ENCODE assay signal across 7 mouse cellular contexts in the genomic region with DNA sequence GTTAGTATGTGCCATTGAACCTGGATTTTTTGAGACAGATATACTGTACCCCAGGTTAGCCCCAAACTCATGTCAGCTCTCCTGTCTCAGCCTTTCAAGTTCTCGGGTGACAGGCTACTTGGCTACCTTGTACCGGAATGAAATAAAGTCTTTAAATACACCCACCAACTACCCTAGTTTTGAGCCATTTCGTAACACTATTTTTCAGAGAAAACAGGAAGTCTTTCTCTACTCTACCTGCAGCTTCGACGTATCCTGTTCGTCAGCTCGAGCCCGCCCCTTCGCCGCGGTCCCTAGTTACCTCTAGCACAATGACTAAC. TPM values are rescaled to one million over a fixed set of nuclear protein-coding genes. Genes with fewer than 3 reads are reported as not detected.
DNase-seq lines count a peak whose midpoint lies in the region; ATAC-seq and TF ChIP-seq lines count a peak whose summit lies in the region.

No protein-coding gene starts in this region.

- peak overlapping the region; percentile 71 for H3K27ac ChIP-seq in lung, embryonic 14.5 days (ENCODE audit: low read depth)
- peak overlapping the region; percentile 96 for H3K27ac ChIP-seq in embryonic facial prominence, embryonic 15.5 days (replicated peaks)
- H3K27ac ChIP-seq in limb, embryonic 11.5 days (replicated peaks; ENCODE audit: low read depth, low read length) = peak overlapping the region; percentile 18; the same call in 1 of the 2 replicates
- H3K27ac ChIP-seq in olfactory bulb, adult 2 months (ENCODE audit: insufficient read depth, low read depth, low read length) = peak overlapping the region; percentile 73

- no peak for TF ChIP-seq CTCF in lung, embryonic 14.5 days (IDR thresholded peaks at IDR 0.05; ENCODE audit: low read depth)
- TF ChIP-seq CTCF in olfactory bulb, adult 2 months (IDR thresholded peaks at IDR 0.05; ENCODE audit: insufficient read depth, low read depth, low read length) = no peak

- peaks cover 36% of the 10 kb centered on the region for H3K36me3 ChIP-seq in lung, embryonic 14.5 days (ENCODE audit: insufficient read depth)
- H3K36me3 ChIP-seq in embryonic facial prominence, embryonic 15.5 days = peaks cover 28% of the 10 kb centered on the region
- peaks cover 13% of the 10 kb centered on the region for H3K36me3 ChIP-seq in limb, embryonic 11.5 days (ENCODE audit: control insufficient read depth, insufficient read depth, low read length)

- H3K27me3 ChIP-seq in lung, embryonic 14.5 days (ENCODE audit: insufficient read depth, low read length) = no peaks in the 10 kb centered on the region
- H3K27me3 ChIP-seq in embryonic facial prominence, embryonic 15.5 days = no peaks in the 10 kb centered on the region
- no peaks in the 10 kb centered on the region for H3K27me3 ChIP-seq in limb, embryonic 11.5 days (ENCODE audit: control insufficient read depth, insufficient read depth, low read length)

- no peaks in the 10 kb centered on the region for H3K9me3 ChIP-seq in lung, embryonic 14.5 days (ENCODE audit: low read depth, low read length)
- no peaks in the 10 kb centered on the region for H3K9me3 ChIP-seq in embryonic facial prominence, embryonic 15.5 days (replicated peaks)
- no peaks in the 10 kb centered on the region for H3K9me3 ChIP-seq in limb, embryonic 11.5 days (ENCODE audit: control insufficient read depth, low read length)

- TF ChIP-seq POLR2A in olfactory bulb, adult 2 months (IDR thresholded peaks at IDR 0.05; ENCODE audit: insufficient read depth, low read depth, low read length) = peak; percentile 35; the same call in 1 of the 2 replicates

- H3K9ac ChIP-seq in lung, embryonic 14.5 days = peak overlapping the region; percentile 49
- peak overlapping the region; percentile 22; the same call in 1 of the 2 replicates for H3K9ac ChIP-seq in embryonic facial prominence, embryonic 15.5 days
- H3K9ac ChIP-seq in limb, embryonic 11.5 days (ENCODE audit: low read length) = peak overlapping the region; percentile 38; the same call in 1 of the 2 replicates

- DNase-seq in lung, embryonic 14.5 days = no peak
- DNase-seq in lung, postnatal 14 days = no peak
- no peak for DNase-seq in limb, embryonic 11.5 days (ENCODE audit: low spot score)
- no peak for DNase-seq in right cerebral cortex, adult 2 months (ENCODE audit: low spot score in 2 of 2)
- no peak for DNase-seq in cerebellum, adult 18-20 months

- peak overlapping the region; percentile 99 for H3K4me3 ChIP-seq in lung, embryonic 14.5 days (ENCODE audit: low read depth, low read length)
- peak overlapping the region; percentile 85 for H3K4me3 ChIP-seq in embryonic facial prominence, embryonic 15.5 days (replicated peaks)
- peak overlapping the region; percentile 96 for H3K4me3 ChIP-seq in limb, embryonic 11.5 days (ENCODE audit: low read depth, low read length)
- peak overlapping the region; percentile 47 for H3K4me3 ChIP-seq in olfactory bulb, adult 2 months (ENCODE audit: insufficient read depth, low read depth, low read length)

- H3K4me2 ChIP-seq in lung, embryonic 14.5 days = peak overlapping the region; percentile 78
- peak overlapping the region; percentile 56 for H3K4me2 ChIP-seq in embryonic facial prominence, embryonic 15.5 days (replicated peaks)
- H3K4me2 ChIP-seq in limb, embryonic 11.5 days (ENCODE audit: low read depth, severe bottlenecking) = peak overlapping the region; percentile 68

- ATAC-seq in lung, embryonic 14.5 days (ENCODE audit: insufficient read depth) = no peak
- ATAC-seq in embryonic facial prominence, embryonic 15.5 days (ENCODE audit: insufficient number of reproducible peaks, low FRiP score, low TSS enrichment, low read depth) = no peak
- ATAC-seq in limb, embryonic 11.5 days (ENCODE audit: insufficient number of reproducible peaks, low FRiP score, low TSS enrichment, low read depth) = no peak

- WGBS in lung, embryonic 14.5 days = under 1% methylated on average over 11 of the region's 11 CpGs
- under 1% methylated on average over 11 of the region's 11 CpGs for WGBS in embryonic facial prominence, embryonic 15.5 days
- 3% methylated on average over 11 of the region's 11 CpGs for WGBS in limb, embryonic 11.5 days
- WGBS in olfactory bulb, adult 2 months = 0% methylated on average over 11 of the region's 11 CpGs

- H3K4me1 ChIP-seq in lung, embryonic 14.5 days (ENCODE audit: insufficient read depth) = peaks cover 8% of the 10 kb centered on the region; the same call in 1 of the 2 replicates
- H3K4me1 ChIP-seq in embryonic facial prominence, embryonic 15.5 days = peaks cover 28% of the 10 kb centered on the region
- peaks cover 6% of the 10 kb centered on the region; the same call in 1 of the 2 replicates for H3K4me1 ChIP-seq in limb, embryonic 11.5 days (ENCODE audit: control insufficient read depth, insufficient read depth, low read length)
- no peaks in the 10 kb centered on the region for H3K4me1 ChIP-seq in olfactory bulb, adult 2 months (ENCODE audit: control insufficient read depth, insufficient read depth, low read length)

RNA-seq across cellular contexts. Expression of gene Sf1, which starts 0.4 kb away (rescaled TPM):
- 177 and 200 TPM in 2 replicates for polyA plus RNA-seq in lung, embryonic 14.5 days (2014; fragmentation: Nextera tagmentation; extraction: Ambion mirVana)
- polyA plus RNA-seq in embryonic facial prominence, embryonic 15.5 days (2015; fragmentation: Nextera tagmentation; extraction: Ambion mirVana) = 132 and 145 TPM in 2 replicates
- polyA plus RNA-seq in limb, embryonic 11.5 days (2014; fragmentation: Nextera tagmentation; extraction: Ambion mirVana) = 209 and 228 TPM in 2 replicates
- 340 TPM in 1 of 2 replicates, not detected in the other for polyA plus RNA-seq in olfactory bulb, adult 2 months (2012; ENCODE audit: insufficient read depth, insufficient read length, low replicate concordance, missing spikeins)

RNA-seq across cellular contexts. Expression of gene Pygm, which starts 21.1 kb away (rescaled TPM):
- polyA plus RNA-seq in lung, embryonic 14.5 days (2014; fragmentation: Nextera tagmentation; extraction: Ambion mirVana) = 6.1 and 9.3 TPM in 2 replicates
- 35.6 and 38.9 TPM in 2 replicates for polyA plus RNA-seq in embryonic facial prominence, embryonic 15.5 days (2015; fragmentation: Nextera tagmentation; extraction: Ambion mirVana)
- 1.8 and 2.0 TPM in 2 replicates for polyA plus RNA-seq in limb, embryonic 11.5 days (2014; fragmentation: Nextera tagmentation; extraction: Ambion mirVana)
- not detected in 2 replicates for polyA plus RNA-seq in olfactory bulb, adult 2 months (2012; ENCODE audit: insufficient read depth, insufficient read length, low replicate concordance, missing spikeins)

RNA-seq across cellular contexts. Expression of gene Map4k2, which starts 22.1 kb away (rescaled TPM):
- 13.4 and 22.2 TPM in 2 replicates for polyA plus RNA-seq in lung, embryonic 14.5 days (2014; fragmentation: Nextera tagmentation; extraction: Ambion mirVana)
- polyA plus RNA-seq in embryonic facial prominence, embryonic 15.5 days (2015; fragmentation: Nextera tagmentation; extraction: Ambion mirVana) = 15.6 and 16.7 TPM in 2 replicates
- 6.8 and 7.3 TPM in 2 replicates for polyA plus RNA-seq in limb, embryonic 11.5 days (2014; fragmentation: Nextera tagmentation; extraction: Ambion mirVana)
- polyA plus RNA-seq in olfactory bulb, adult 2 months (2012; ENCODE audit: insufficient read depth, insufficient read length, low replicate concordance, missing spikeins) = 158 TPM in 1 of 2 replicates, not detected in the other

RNA-seq across cellular contexts. Expression of gene Men1, which starts 28.3 kb away (rescaled TPM):
- polyA plus RNA-seq in lung, embryonic 14.5 days (2014; fragmentation: Nextera tagmentation; extraction: Ambion mirVana) = 60.3 and 68.6 TPM in 2 replicates
- polyA plus RNA-seq in embryonic facial prominence, embryonic 15.5 days (2015; fragmentation: Nextera tagmentation; extraction: Ambion mirVana) = 82.1 and 91.7 TPM in 2 replicates
- 65.3 and 66.7 TPM in 2 replicates for polyA plus RNA-seq in limb, embryonic 11.5 days (2014; fragmentation: Nextera tagmentation; extraction: Ambion mirVana)
- polyA plus RNA-seq in olfactory bulb, adult 2 months (2012; ENCODE audit: insufficient read depth, insufficient read length, low replicate concordance, missing spikeins) = not detected in 2 replicates

RNA-seq across cellular contexts. Expression of gene Rasgrp2, which starts 36.1 kb away (rescaled TPM):
- polyA plus RNA-seq in lung, embryonic 14.5 days (2014; fragmentation: Nextera tagmentation; extraction: Ambion mirVana) = 34.8 and 35.1 TPM in 2 replicates
- polyA plus RNA-seq in embryonic facial prominence, embryonic 15.5 days (2015; fragmentation: Nextera tagmentation; extraction: Ambion mirVana) = 39.9 and 45.0 TPM in 2 replicates
- polyA plus RNA-seq in limb, embryonic 11.5 days (2014; fragmentation: Nextera tagmentation; extraction: Ambion mirVana) = 12.8 and 15.0 TPM in 2 replicates
- polyA plus RNA-seq in olfactory bulb, adult 2 months (2012; ENCODE audit: insufficient read depth, insufficient read length, low replicate concordance, missing spikeins) = 282 TPM in 1 of 2 replicates, not detected in the other

Comparison
In these comparisons a context has a peak if more than half of its experiments do, and no peak if none do; other contexts are left out.
1. H3K27ac ChIP-seq: peak in every context shown above with its lines; median percentile 96 in embryonic facial prominence, embryonic 15.5 days; 73 in olfactory bulb, adult 2 months; 71 in lung, embryonic 14.5 days; 18 in limb, embryonic 11.5 days.
2. H3K4me3 ChIP-seq: peak in every context shown above with its lines; median percentile 99 in lung, embryonic 14.5 days; 96 in limb, embryonic 11.5 days; 85 in embryonic facial prominence, embryonic 15.5 days; 47 in olfactory bulb, adult 2 months.